Mouse (Mus musculus) cerebellum, adult 2 months (tissue): ENCODE results near the gene Lyve1.

Experiments used
- CTCF ChIP-seq: fragments of 200-500 bp; IDR thresholded peaks from 2 replicates; pipeline ENCODE4 v1.5.1; 2011; ENCODE audit warnings: low read depth, mild to moderate bottlenecking, control low read depth, low read length, moderate library complexity, borderline replicate concordance; ENCODE audit not compliant: insufficient read depth
- POLR2A ChIP-seq: fragments of 200-500 bp; IDR thresholded peaks from 2 replicates; pipeline ENCODE4 v1.6.1; 2011; ENCODE audit warnings: low read length, control low read depth, borderline replicate concordance; ENCODE audit not compliant: insufficient read depth

DNA sequence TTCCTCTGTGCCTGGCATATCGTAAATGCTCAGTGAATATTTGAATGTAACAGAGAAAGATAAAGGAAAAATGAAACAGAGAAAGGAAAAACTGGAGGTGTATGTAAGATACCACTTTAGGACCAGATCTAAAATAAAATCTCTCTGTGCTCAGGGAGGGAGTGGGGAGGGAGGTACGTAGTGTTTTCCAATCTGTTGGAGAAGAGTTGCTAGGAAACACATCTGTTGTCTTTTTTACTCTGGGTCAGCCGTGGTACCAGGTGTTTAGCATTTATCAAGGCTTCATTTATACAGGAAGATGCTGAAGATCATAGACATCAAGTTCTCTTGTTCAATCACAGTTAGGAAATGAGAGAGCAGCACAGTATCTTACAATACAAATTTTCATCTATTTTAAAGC lies 8.5 kb downstream of the Lyve1 start:
- TF ChIP-seq CTCF (no peak), POLR2A (no peak)
